Mouse (Mus musculus) ES-E14 (cell line): ENCODE data around the gene Osbpl9. TPM values are rescaled to one million over a fixed set of nuclear protein-coding genes. Genes with fewer than 3 reads are reported as not detected.
A peak's percentile ranks its signal among the peaks of the same experiment; 100 is the strongest.

Source experiments
- DNase-seq: peaks from one replicate; pipeline ENCODE4 v3.0.0-alpha.2; 2013; ENCODE audit warnings: low read depth, low spot score
- H3K27ac ChIP-seq: 2 replicates; pipeline ENCODE4 v1.5.1; 2012; ENCODE audit warnings: low read depth, mild to moderate bottlenecking, low read length, moderate library complexity, mixed read lengths; ENCODE audit not compliant: poor library complexity, insufficient read depth, severe bottlenecking
- H3K36me3 ChIP-seq: 2 replicates; pipeline ENCODE4 v1.6.1; 2012; ENCODE audit warnings: mild to moderate bottlenecking, low read length, moderate library complexity, mixed read lengths; ENCODE audit not compliant: control insufficient read depth, poor library complexity, insufficient read depth, severe bottlenecking
- H3K4me1 ChIP-seq, 2 experiments: fragments of 150-350 bp in 1 of 2; sonication (generic) in 1 of 2; 2 replicates each; pipeline ENCODE4 v1.6.1; 2012; ENCODE audit warnings: low read length in 2 of 2, mild to moderate bottlenecking in 1 of 2, mixed read lengths in 1 of 2; ENCODE audit not compliant: control insufficient read depth in 2 of 2, insufficient read depth in 2 of 2, poor library complexity in 1 of 2
- H3K4me3 ChIP-seq, 2 experiments: fragments of 150-350 bp in 1 of 2; sonication (generic) in 1 of 2; 2 replicates each; pipeline ENCODE4 v1.5.1; 2012; ENCODE audit warnings: low read length in 2 of 2, low read depth in 1 of 2, mild to moderate bottlenecking in 1 of 2, mixed read lengths in 1 of 2; ENCODE audit not compliant: insufficient read depth in 1 of 2, poor library complexity in 1 of 2, severe bottlenecking in 1 of 2
- H3K9ac ChIP-seq: 2 replicates; pipeline ENCODE4 v1.6.1; 2012; ENCODE audit warnings: low read depth, mild to moderate bottlenecking, low read length, mixed read lengths; ENCODE audit not compliant: poor library complexity, insufficient read depth, severe bottlenecking
- H3K9me3 ChIP-seq: fragments of 150-350 bp; sonication (generic); 2 replicates; pipeline ENCODE4 v1.6.1; 2012; ENCODE audit warnings: low read depth, mild to moderate bottlenecking, low read length; ENCODE audit not compliant: control insufficient read depth, insufficient read depth
- CHD2 ChIP-seq: IDR thresholded peaks from 2 replicates; pipeline ENCODE4 v1.6.1; 2014; ENCODE audit warnings: mild to moderate bottlenecking, low read depth, low read length, inconsistent platforms
- HCFC1 ChIP-seq: IDR thresholded peaks from 2 replicates; pipeline ENCODE4 v1.6.1; 2012; ENCODE audit warnings: low read length, inconsistent platforms, borderline replicate concordance; ENCODE audit not compliant: insufficient read depth
- MAFK ChIP-seq: IDR thresholded peaks from 2 replicates; pipeline ENCODE4 v1.6.1; 2014; ENCODE audit warnings: mild to moderate bottlenecking, low read depth, low read length, inconsistent platforms; ENCODE audit not compliant: insufficient read depth
- ZC3H11A ChIP-seq: IDR thresholded peaks from 2 replicates; pipeline ENCODE4 v1.6.1; 2012; ENCODE audit warnings: low read depth, mild to moderate bottlenecking, inconsistent platforms, low read length, borderline replicate concordance
- ZNF384 ChIP-seq: IDR thresholded peaks from 2 replicates; pipeline ENCODE4 v1.6.1; 2012; ENCODE audit warnings: low read depth, low read length, inconsistent platforms
- in situ Hi-C, 2 experiments: fragments of 600-800 bp; cut with MboI; formaldehyde crosslinking; loops; one replicate each; pipeline ENCODE4 v1.15.1; 2025; ENCODE audit warnings: low sequenced_read_pairs in 2 of 2, inconsistent platforms in 1 of 2; ENCODE audit not compliant: unreplicated experiment in 2 of 2
- total RNA-seq: library from RNA; depleted of rRNA; stranded (reverse); fragments of 300-350 nt; gene quantifications from 2 replicates; pipeline ENCODE4 v1.2.3, GENCODE M21; 2012; rRNA removed

Osbpl9 gene
- total RNA-seq: 35.6 and 39.5 TPM in 2 replicates

GRCm38 (mm10) chr4:109201582-109202424 lies at the start of gene Osbpl9:
Gene Osbpl9, minus strand, starts transcription at chr4:109202272.
- Histone ChIP-seq H3K9ac (peak within 1 kb of the TSS; percentile 84), H3K27ac (peak within 1 kb of the TSS; percentile 69), H3K9me3 (no peaks in the 10 kb centered on the region), H3K4me3 (peak within 1 kb of the TSS; percentile 89 to 100), H3K4me1 (no peaks in the 10 kb centered on the region), H3K36me3 (no peaks in the 10 kb centered on the region)
- TF ChIP-seq MAFK: no peak
- peak; percentile 41; the same call in 1 of the 2 replicates for TF ChIP-seq CHD2
- peak; percentile 44; the same call in 1 of the 2 replicates for TF ChIP-seq HCFC1
- DNase-seq: peak; percentile 96
- in situ Hi-C loops: no loop called here

- Histone ChIP-seq H3K4me1 (0 out of 4 replicates have a peak, but pooled peaks cover 0 to 2% of the 10 kb centered on the region in 2 experiments), H3K9me3 (no peaks in the 10 kb centered on the region), H3K4me3 (no peak overlapping the region), H3K9ac (no peak overlapping the region), H3K36me3 (no peaks in the 10 kb centered on the region), H3K27ac (no peak overlapping the region)
- DNase-seq: peak; percentile 42
- in situ Hi-C loops: no loop called here
- TF ChIP-seq CHD2: no peak
- peak; percentile 6; the same call in 1 of the 2 replicates for TF ChIP-seq ZC3H11A
Observed at GRCm38 (mm10) chr4:109251605-109252004, 49.5 kb upstream of the Osbpl9 start.

GRCm38 (mm10) chr4:109245016-109245620 lies 43.0 kb upstream of the Osbpl9 start:
- Histone ChIP-seq H3K9me3 (no peaks in the 10 kb centered on the region), H3K36me3 (no peaks in the 10 kb centered on the region), H3K4me1 (peaks cover 0 to 5% of the 10 kb centered on the region in 2 experiments; a peak in 1 of 4 replicates), H3K9ac (no peak overlapping the region), H3K27ac (no peak overlapping the region), H3K4me3 (no peak overlapping the region)
- in situ Hi-C loops: no loop called here
- no peak for DNase-seq
- TF ChIP-seq HCFC1 (no peak), ZC3H11A (no peak), MAFK (no peak)

GRCm38 (mm10) chr4:109244506-109244905 lies 42.4 kb upstream of the Osbpl9 start:
- DNase-seq: no peak
- no peak overlapping the region for H3K27ac ChIP-seq
- H3K9ac ChIP-seq: no peak overlapping the region
- TF ChIP-seq CHD2 (no peak), HCFC1 (no peak), ZNF384 (no peak), MAFK (no peak)
- no peak overlapping the region for H3K4me3 ChIP-seq
- H3K36me3 ChIP-seq: no peaks in the 10 kb centered on the region
- H3K4me1 ChIP-seq: peaks cover 0 to 5% of the 10 kb centered on the region in 2 experiments; a peak in 1 of 4 replicates
- in situ Hi-C loops: no loop called here
- no peaks in the 10 kb centered on the region for H3K9me3 ChIP-seq
